ENCODE assay signal across 10 mouse cellular contexts in genomic region chr10:83301687-83302086, GRCm38 (mm10). TPM values are rescaled to one million over a fixed set of nuclear protein-coding genes. Genes with fewer than 3 reads are reported as not detected.
DNase-seq lines count a peak whose midpoint lies in the region; ATAC-seq and TF ChIP-seq lines count a peak whose summit lies in the region.
"Had no signal": no experiment of that assay in that cellular context is flagged by ENCODE, and none has a peak within 500 bp of the region (broad histone marks: within the 10 kb centered on the region; RNA-seq: fewer than 3 reads in every experiment).

No protein-coding gene starts in this region.

- H3K27ac ChIP-seq in stomach, postnatal 0 days (replicated peaks) = no peak overlapping the region
- H3K27ac ChIP-seq: limb, embryonic 10.5 days; stomach, embryonic 15.5 days had no signal

- H3K27me3 ChIP-seq in stomach, postnatal 0 days (ENCODE audit: control insufficient read depth, insufficient read depth, low read length) = no peaks in the 10 kb centered on the region
- H3K27me3 ChIP-seq: stomach, embryonic 15.5 days had no signal

- TF ChIP-seq EP300 in stomach, postnatal 0 days (optimal IDR thresholded peaks at IDR 0.05) = no peak

- H3K4me3 ChIP-seq in stomach, postnatal 0 days (ENCODE audit: low read depth, low read length) = no peak overlapping the region
- H3K4me3 ChIP-seq: limb, embryonic 10.5 days; stomach, embryonic 15.5 days had no signal

- no peak overlapping the region for H3K4me2 ChIP-seq in stomach, postnatal 0 days (replicated peaks; ENCODE audit: low read depth)
- H3K4me2 ChIP-seq: stomach, embryonic 15.5 days had no signal

- no peaks in the 10 kb centered on the region for H3K36me3 ChIP-seq in stomach, postnatal 0 days (ENCODE audit: control insufficient read depth, insufficient read depth, low read length)
- H3K36me3 ChIP-seq: limb, embryonic 10.5 days; stomach, embryonic 15.5 days had no signal

- no peak for ATAC-seq in stomach, postnatal 0 days (ENCODE audit: low FRiP score, low TSS enrichment)

- TF ChIP-seq CTCF in stomach, postnatal 0 days (IDR thresholded peaks at IDR 0.05; ENCODE audit: low read depth) = no peak

- H3K9ac ChIP-seq in stomach, postnatal 0 days (ENCODE audit: low read length) = no peak overlapping the region
- H3K9ac ChIP-seq: stomach, embryonic 15.5 days had no signal

- no peaks in the 10 kb centered on the region for H3K4me1 ChIP-seq in stomach, postnatal 0 days (replicated peaks; ENCODE audit: control insufficient read depth, insufficient read depth)
- H3K4me1 ChIP-seq: limb, embryonic 10.5 days; stomach, embryonic 15.5 days had no signal

- WGBS in stomach, postnatal 0 days = 70% methylated on average over 4 of the region's 4 CpGs

- no peaks in the 10 kb centered on the region for H3K9me3 ChIP-seq in stomach, postnatal 0 days (ENCODE audit: control insufficient read depth, low read length)
- H3K9me3 ChIP-seq: limb, embryonic 10.5 days; stomach, embryonic 15.5 days had no signal

- DNase-seq in gastrocnemius, postnatal 25 days = peak; percentile 12
- DNase-seq in gastrocnemius, adult 8-10 months (ENCODE audit: low spot score in 2 of 2) = no peak
- DNase-seq in spleen, postnatal 36 days (ENCODE audit: low spot score in 2 of 2) = peak; percentile 27 to 47
- no peak for DNase-seq in spleen, adult 12 weeks (ENCODE audit: low spot score)
- DNase-seq in kidney, postnatal 10 days = peak; percentile 24
- DNase-seq in thymus, postnatal 25 days = peak; percentile 10
- no peak for DNase-seq in layer of hippocampus, adult 9-10 months (ENCODE audit: low spot score)
- DNase-seq in stomach, postnatal 0 days (ENCODE audit: low spot score) = no peak

RNA-seq across cellular contexts. Expression of gene Slc41a2, which starts 36.0 kb away (rescaled TPM):
- 1 to 10 TPM in 1 of 2 experiments, under 1 TPM in 1; 0.92 to 1.1 TPM for total RNA-seq in gastrocnemius, postnatal 25 days (2021)
- under 1 TPM; 0.35 to 0.76 (median 0.36) TPM for total RNA-seq in gastrocnemius, adult 8-10 months (2022)
- polyA plus RNA-seq in stomach, postnatal 0 days (2015; fragmentation: Nextera tagmentation; extraction: Ambion mirVana) = 0.59 and 0.92 TPM in 2 replicates

RNA-seq across cellular contexts. Expression of gene D10Wsu102e, which starts 58.3 kb away (rescaled TPM):
- total RNA-seq in gastrocnemius, postnatal 25 days (2021) = under 1 TPM; 0.59 to 0.62 TPM
- 1 to 10 TPM in 1 of 4 experiments, under 1 TPM in 3; 0.67 to 1.2 (median 0.80) TPM for total RNA-seq in gastrocnemius, adult 8-10 months (2022)
- polyA plus RNA-seq in stomach, postnatal 0 days (2015; fragmentation: Nextera tagmentation; extraction: Ambion mirVana) = 0.23 and 0.27 TPM in 2 replicates

Comparison
In these comparisons a context has a peak if more than half of its experiments do, and no peak if none do; other contexts are left out.
1. DNase-seq: peak in gastrocnemius, postnatal 25 days (single experiment), spleen, postnatal 36 days (2 of 2), kidney, postnatal 10 days (single experiment) and thymus, postnatal 25 days (single experiment); none in gastrocnemius, adult 8-10 months (0 of 2), spleen, adult 12 weeks (single experiment), layer of hippocampus, adult 9-10 months (single experiment) and stomach, postnatal 0 days (single experiment).